Mouse (Mus musculus) thymus, adult 2 months (tissue): Measurements from ENCODE around the gene Sars.

Experiments
- CTCF ChIP-seq: fragments of 200-500 bp; IDR thresholded peaks from 2 replicates; pipeline ENCODE4 v1.5.1; 2012; ENCODE audit warnings: mild to moderate bottlenecking, control low read depth, low read length, moderate library complexity, borderline replicate concordance; ENCODE audit not compliant: control insufficient read depth, poor library complexity, insufficient read depth; ENCODE audit errors: extremely low read depth
- POLR2A ChIP-seq: fragments of 200-500 bp; IDR thresholded peaks from 2 replicates; pipeline ENCODE4 v1.6.1; 2012; ENCODE audit warnings: mild to moderate bottlenecking, low read length, control low read depth, moderate library complexity; ENCODE audit not compliant: control insufficient read depth, poor library complexity, insufficient read depth; ENCODE audit errors: extremely low read depth

GRCm38 (mm10) chr3:108414857-108415830 is 29.9 kb downstream of the Sars start, which contains the start of gene Celsr2:
- TF ChIP-seq CTCF (no peak), POLR2A (no peak)
